Mouse (Mus musculus) ES-CJ7 (cell line): ENCODE measurements around the gene Grhpr.
"Not testable (repeated sequence)": the region's sequence is repeated elsewhere in the genome, so short reads cannot be mapped to it uniquely, and the experiment has no call there.

ENCODE experiments used
- DNase-seq: peaks from one replicate; pipeline ENCODE4 v3.0.0; 2011; ENCODE audit warnings: low read depth, low spot score

The Grhpr gene

DNA sequence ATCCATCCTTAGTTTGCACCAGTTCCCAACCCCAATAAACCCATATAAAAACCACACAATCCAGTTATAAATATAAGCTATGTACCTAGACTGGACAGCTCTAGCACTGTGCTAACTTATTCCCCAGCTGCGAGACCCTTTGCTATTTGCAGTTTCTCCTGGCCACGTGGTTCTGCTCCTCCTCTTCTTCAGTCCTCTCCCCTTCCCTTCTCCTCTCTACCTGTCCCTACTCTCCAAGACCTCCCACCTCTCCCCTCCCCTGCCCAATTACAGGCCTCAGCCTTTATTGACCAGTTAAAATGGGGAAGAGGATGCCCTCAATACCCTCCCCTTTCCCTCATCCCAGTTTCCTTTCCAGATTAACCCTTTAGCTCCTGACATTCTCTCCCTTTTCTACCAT is 32.3 kb downstream of the Grhpr start:
- DNase-seq, result peak; percentile 76

DNA sequence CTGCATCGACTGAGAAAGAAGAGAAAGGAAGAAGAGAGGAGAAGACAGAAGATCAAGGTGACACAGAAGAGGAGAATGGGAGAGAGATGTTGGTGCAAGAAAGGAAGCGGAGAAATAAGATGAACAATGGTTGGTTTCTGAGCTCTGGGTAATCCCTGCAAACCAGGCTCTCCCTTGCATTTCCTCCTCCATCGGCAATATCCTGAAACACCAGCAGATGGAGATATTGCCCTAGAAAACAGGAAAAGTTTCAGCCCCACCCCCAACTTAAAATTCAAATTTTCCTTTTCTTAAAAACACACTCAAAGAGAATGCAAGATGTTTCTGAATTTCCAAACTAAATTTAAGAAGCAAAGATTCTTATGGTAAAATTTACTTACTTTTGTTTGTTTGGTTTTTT is 34.4 kb downstream of the Grhpr start:
- DNase-seq, result peak; percentile 56

GRCm38 (mm10) chr4:45018452-45018980 is 37.3 kb downstream of the Grhpr start, which contains the start of gene Polr1e:
Gene Polr1e, plus strand, starts transcription at chr4:45018583.
- DNase-seq, result peak; percentile 98

- no peak for DNase-seq
These were observed 37.8 kb downstream of the Grhpr start for GRCm38 (mm10) chr4:45019009-45019408.

- DNase-seq, result peak; percentile 27
These were observed 45.3 kb downstream of the Grhpr start for GRCm38 (mm10) chr4:45026459-45026858.

DNA sequence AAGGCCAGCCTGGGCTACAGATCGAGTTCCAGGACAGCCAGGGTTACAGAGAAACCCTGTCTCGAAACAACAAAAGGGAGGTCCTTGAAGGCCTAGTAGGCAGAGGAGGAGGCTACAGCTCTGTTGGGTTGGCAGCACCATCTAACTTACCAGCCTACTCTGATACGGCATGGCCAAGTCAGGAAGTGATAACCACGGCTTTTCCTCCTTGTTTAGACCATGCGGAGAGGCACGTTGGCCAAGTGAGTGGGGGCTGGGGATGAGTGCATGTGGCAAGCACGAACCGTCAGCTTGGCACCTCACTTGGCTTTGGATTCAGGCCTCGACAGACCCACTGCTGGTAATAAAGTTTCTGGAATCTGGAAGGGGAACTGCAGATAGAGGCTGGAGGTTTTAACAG is 51.4 kb downstream of the Grhpr start:
- no peak for DNase-seq

- no peak for DNase-seq
These were observed 53.8 kb downstream of the Grhpr start for GRCm38 (mm10) chr4:45034693-45035628.

DNA sequence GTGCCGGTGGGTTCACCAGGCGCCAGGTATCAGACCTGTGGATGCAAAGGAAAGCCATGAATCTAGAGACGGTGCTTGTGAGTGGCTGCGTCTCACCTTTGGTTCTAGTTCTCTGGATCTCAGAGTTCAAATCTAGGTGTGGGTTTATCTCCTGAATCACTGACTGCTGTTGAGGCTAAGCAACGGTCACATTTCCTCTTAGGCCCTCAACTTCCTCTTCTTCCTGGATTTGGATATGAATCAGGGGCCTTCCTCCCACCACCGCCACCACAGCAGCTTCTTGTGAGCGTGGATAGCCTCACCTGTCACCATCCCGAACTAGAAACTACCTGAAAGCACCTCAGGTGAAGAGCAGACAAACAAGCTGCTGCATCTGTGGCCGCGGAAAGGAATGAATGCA is 54.9 kb downstream of the Grhpr start:
- DNase-seq, result no peak

GRCm38 (mm10) chr4:45036571-45036970 is 55.4 kb downstream of the Grhpr start:
- DNase-seq, result no peak

DNA sequence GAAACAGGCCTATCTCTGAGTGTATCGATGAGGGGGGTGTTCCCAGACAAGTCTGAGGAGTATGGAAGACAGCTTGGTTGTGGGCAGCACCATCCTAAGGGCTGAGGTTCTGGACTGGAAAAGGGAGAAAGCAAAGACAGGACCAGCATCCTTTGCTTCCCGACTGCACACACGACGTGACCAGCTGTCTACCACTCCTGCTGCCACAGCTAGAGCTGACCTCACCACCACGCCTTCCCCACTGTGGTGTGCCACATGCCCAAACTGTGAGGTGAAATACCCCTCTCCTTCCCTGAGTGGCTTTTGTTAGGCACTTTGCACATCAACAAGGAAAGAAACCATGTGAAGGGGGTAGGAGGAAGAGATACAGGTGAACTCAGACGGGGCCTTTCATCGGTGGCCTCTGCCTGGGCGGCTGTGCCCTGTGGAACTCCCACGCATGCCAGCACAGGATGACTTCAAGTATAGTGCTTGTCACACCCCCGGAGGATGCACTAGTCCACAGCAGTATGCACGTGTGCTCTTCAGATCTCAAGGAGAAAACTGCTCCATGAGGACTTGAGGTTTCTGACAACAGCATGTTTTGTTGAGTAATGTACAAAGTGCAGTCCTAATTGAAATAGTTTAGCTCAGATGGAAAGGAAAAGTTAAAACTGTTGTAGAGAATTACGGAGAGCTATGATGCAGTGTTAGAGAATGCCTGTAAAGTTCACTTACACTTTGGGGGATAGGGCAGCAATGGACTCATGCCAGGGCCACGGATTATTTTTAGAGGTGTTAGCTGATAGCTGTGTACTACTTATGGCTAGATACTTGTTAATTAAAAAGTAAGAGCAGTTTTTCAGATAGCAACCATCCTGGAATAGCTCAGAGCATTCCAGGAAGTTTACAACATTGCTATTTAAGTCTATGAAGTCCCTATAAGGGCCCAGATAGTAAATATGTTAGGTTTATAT is 56.5 kb downstream of the Grhpr start:
- no peak for DNase-seq

DNA sequence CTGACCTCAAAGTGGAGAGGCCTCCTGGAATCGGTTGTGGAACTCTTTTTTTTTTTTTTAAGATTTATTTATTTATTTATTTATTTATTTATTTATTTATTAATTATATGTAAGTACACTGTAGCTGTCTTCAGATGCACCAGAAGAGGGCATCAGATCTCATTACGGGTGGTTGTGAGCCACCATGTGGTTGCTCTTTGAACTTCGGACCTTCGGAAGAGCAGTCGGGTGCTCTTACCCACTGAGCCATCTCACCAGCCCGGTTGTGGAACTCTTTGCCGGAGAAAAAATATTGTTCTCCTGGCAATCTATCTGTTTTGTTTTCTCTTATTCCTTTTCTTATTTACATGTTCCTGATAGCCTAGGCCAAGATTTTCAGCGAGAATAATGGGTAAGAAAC is 57.7 kb downstream of the Grhpr start:
- DNase-seq, result peak; percentile 50

GRCm38 (mm10) chr4:45039546-45039945 is 58.4 kb downstream of the Grhpr start:
- DNase-seq, result not testable (repeated sequence)
